Mouse (Mus musculus): ENCODE measurements around the gene Sec31b.

- TF ChIP-seq CTCF (IDR thresholded peaks at IDR 0.05; ENCODE audit: low read depth, low read length): no peak
- no peak for TF ChIP-seq POLR2AphosphoS5 (IDR thresholded peaks at IDR 0.05; ENCODE audit: insufficient replicate concordance, low read depth, low read length)
- no peak for TF ChIP-seq TAL1 (conservative IDR thresholded peaks at IDR 0.05; ENCODE audit: low read depth, low read length)
- no peak for TF ChIP-seq GATA1 (IDR thresholded peaks at IDR 0.05; ENCODE audit: borderline replicate concordance, low read length)
Observed at GRCm38 (mm10) chr19:44552731-44553130, 7.1 kb upstream of the Sec31b start, which contains the start of gene Gm20538.
